Mouse (Mus musculus): ENCODE measurements around the gene Dnajc15. TPM values are rescaled to one million over a fixed set of nuclear protein-coding genes. Genes with fewer than 3 reads are reported as not detected.
"Not testable (repeated sequence)": the region's sequence is repeated elsewhere in the genome, so short reads cannot be mapped to it uniquely, and the experiment has no call there.

Gene Dnajc15
- polyA plus RNA-seq, 1 experiment from 2014 or later: 126 TPM

- Histone ChIP-seq H3K4me2 (no peak overlapping the region), H3K36me3 (no peaks in the 10 kb centered on the region), H3K9ac (no peak overlapping the region), H3K9me3 (replicated peaks) (peaks cover 3% of the 10 kb centered on the region; the same call in 1 of the 2 replicates), H3K27ac (ENCODE audit: poor library complexity, severe bottlenecking) (no peak overlapping the region), H3K4me3 (no peak overlapping the region), H3K4me1 (replicated peaks) (no peaks in the 10 kb centered on the region), H3K27me3 (replicated peaks) (no peaks in the 10 kb centered on the region)
- 82% methylated on average over 4 of the region's 4 CpGs for WGBS
- no peak for ATAC-seq (ENCODE audit: insufficient number of reproducible peaks, low FRiP score)
Measured at GRCm38 (mm10) chr14:77886941-77887340, 12.0 kb upstream of the Dnajc15 start.

DNA sequence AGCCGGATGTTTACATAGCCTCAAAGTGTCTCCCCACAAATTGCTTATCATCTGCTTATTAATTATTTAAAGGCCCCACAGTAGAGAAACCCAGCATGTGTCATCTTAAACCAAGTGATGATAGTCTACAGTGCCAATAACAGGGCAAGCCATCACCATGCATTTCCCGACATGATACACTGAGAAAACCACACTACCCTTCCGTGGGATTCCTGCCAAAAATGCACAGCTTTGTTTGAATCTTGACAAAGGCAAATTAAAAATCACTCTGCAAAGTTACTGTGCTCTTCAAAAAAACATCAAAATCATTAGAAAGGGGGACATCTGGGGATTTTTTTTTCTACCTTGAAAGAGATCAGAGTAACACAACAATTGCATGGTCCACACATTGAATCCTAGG lies 11.5 kb upstream of the Dnajc15 start:
- Histone ChIP-seq H3K9ac (no peak overlapping the region), H3K9me3 (replicated peaks) (peaks cover 3% of the 10 kb centered on the region; the same call in 1 of the 2 replicates), H3K4me1 (replicated peaks) (no peaks in the 10 kb centered on the region), H3K36me3 (no peaks in the 10 kb centered on the region), H3K4me2 (no peak overlapping the region), H3K27me3 (replicated peaks) (no peaks in the 10 kb centered on the region), H3K27ac (ENCODE audit: poor library complexity, severe bottlenecking) (no peak overlapping the region), H3K4me3 (no peak overlapping the region)
- 89% methylated on average over 3 of the region's 3 CpGs for WGBS
- ATAC-seq (ENCODE audit: insufficient number of reproducible peaks, low FRiP score): no peak

DNA sequence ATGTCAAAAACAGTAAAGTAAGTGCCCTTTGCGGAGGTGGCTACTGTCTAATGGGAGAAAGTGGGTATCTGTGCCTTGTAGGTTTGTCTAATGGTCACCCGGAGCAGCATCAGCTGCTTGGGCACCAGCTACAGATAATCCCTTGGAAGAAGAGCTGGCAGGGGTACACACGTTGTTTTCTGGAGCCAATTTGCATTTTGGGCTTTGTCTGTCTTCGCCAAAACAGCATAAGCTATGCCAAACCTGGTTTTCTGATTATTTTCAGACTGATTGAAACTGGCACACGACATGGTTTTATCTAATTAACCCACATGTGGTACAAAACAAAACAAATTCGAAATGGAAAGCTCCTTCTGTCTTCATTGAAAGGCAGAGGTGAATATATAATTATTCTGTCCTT lies 7.7 kb upstream of the Dnajc15 start:
- no peak for ATAC-seq (ENCODE audit: insufficient number of reproducible peaks, low FRiP score)
- WGBS: 75% methylated on average over 6 of the region's 6 CpGs
- no peaks in the 10 kb centered on the region for H3K36me3 ChIP-seq

DNA sequence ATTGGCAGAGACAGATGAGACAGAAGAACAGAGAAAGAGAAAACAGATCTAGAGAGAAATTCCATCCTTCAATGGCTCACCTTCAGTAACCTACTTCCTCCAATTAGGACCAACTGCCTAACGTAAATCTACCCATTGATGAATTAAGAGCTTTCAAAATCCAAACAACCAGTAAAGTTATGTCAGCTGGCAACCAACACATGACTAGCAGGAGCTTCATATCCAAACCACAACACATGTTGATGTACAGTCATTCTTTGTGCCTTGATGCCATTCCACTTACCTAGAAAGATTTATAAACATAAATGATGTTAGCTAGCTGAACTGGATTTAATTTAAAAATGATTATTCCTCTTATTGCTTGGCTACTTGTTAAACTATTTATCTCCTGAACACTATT lies 7.1 kb upstream of the Dnajc15 start:
- WGBS: 78% methylated on average over 1 of the region's 1 CpGs
- no peak overlapping the region for H3K9ac ChIP-seq
- no peaks in the 10 kb centered on the region for H3K4me1 ChIP-seq (replicated peaks)
- H3K36me3 ChIP-seq: no peaks in the 10 kb centered on the region
- ATAC-seq (ENCODE audit: insufficient number of reproducible peaks, low FRiP score): no peak
- no peaks in the 10 kb centered on the region for H3K9me3 ChIP-seq (replicated peaks)
- no peak overlapping the region for H3K27ac ChIP-seq (ENCODE audit: poor library complexity, severe bottlenecking)
- no peak overlapping the region for H3K4me3 ChIP-seq
- H3K4me2 ChIP-seq: no peak overlapping the region
- H3K27me3 ChIP-seq (replicated peaks): no peaks in the 10 kb centered on the region

More for the DNA sequence above, 7.7 kb upstream of the Dnajc15 start:
- no peak overlapping the region for H3K27ac ChIP-seq (ENCODE audit: poor library complexity, severe bottlenecking)
- H3K9ac ChIP-seq: no peak overlapping the region
- no peaks in the 10 kb centered on the region for H3K27me3 ChIP-seq (replicated peaks)
- H3K4me1 ChIP-seq (replicated peaks): no peaks in the 10 kb centered on the region
- no peak overlapping the region for H3K4me3 ChIP-seq
- H3K9me3 ChIP-seq (replicated peaks): no peaks in the 10 kb centered on the region
- H3K4me2 ChIP-seq: no peak overlapping the region

DNA sequence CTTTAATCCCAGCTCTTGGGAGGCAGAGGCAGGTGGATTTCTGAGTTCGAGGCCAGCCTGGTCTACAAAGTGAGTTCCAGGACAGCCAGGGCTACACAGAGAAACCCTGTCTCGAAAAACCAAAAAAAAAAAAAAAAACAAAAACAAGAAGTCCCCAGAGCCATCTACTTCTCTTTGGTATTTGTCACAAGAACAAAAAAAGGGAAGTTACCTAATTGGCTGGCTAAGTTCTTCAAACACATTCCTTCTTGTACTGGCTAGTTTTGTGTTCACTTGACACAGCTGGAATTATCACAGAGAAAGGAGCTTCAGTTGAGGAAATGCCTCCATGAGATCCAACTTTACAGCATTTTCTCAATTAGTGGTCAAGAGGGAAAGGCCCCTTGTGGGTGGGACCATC lies 3.0 kb upstream of the Dnajc15 start:
- not testable (repeated sequence) for H3K27ac ChIP-seq (ENCODE audit: poor library complexity, severe bottlenecking); H3K27me3 ChIP-seq (replicated peaks); H3K4me1 ChIP-seq (replicated peaks); H3K4me2 ChIP-seq; H3K4me3 ChIP-seq; H3K9me3 ChIP-seq (replicated peaks); ATAC-seq (ENCODE audit: insufficient number of reproducible peaks, low FRiP score); H3K9ac ChIP-seq; H3K36me3 ChIP-seq
- WGBS: 47% methylated on average over 2 of the region's 2 CpGs

GRCm38 (mm10) chr14:77876199-77876598 lies 1.3 kb upstream of the Dnajc15 start:
- ATAC-seq (ENCODE audit: insufficient number of reproducible peaks, low FRiP score): no peak
- H3K9ac ChIP-seq: no peak overlapping the region
- H3K27ac ChIP-seq (ENCODE audit: poor library complexity, severe bottlenecking): no peak overlapping the region
- no peaks in the 10 kb centered on the region for H3K27me3 ChIP-seq (replicated peaks)
- no peak overlapping the region for H3K4me3 ChIP-seq
- no peaks in the 10 kb centered on the region for H3K9me3 ChIP-seq (replicated peaks)
- 0 out of 2 replicates have a peak, but pooled peaks cover 2% of the 10 kb centered on the region for H3K4me1 ChIP-seq (replicated peaks)
- WGBS: 79% methylated on average over 1 of the region's 1 CpGs
- no peak overlapping the region for H3K4me2 ChIP-seq
- no peaks in the 10 kb centered on the region for H3K36me3 ChIP-seq

GRCm38 (mm10) chr14:77871380-77871975 lies 3.4 kb downstream of the Dnajc15 start:
- no peak for ATAC-seq (ENCODE audit: insufficient number of reproducible peaks, low FRiP score)
- 89% methylated on average over 6 of the region's 6 CpGs for WGBS
- no peak overlapping the region for H3K4me2 ChIP-seq
- peaks cover 5% of the 10 kb centered on the region for H3K36me3 ChIP-seq
- H3K27ac ChIP-seq (ENCODE audit: poor library complexity, severe bottlenecking): no peak overlapping the region
- 0 out of 2 replicates have a peak, but pooled peaks cover 2% of the 10 kb centered on the region for H3K4me1 ChIP-seq (replicated peaks)
- H3K9ac ChIP-seq: no peak overlapping the region
- no peaks in the 10 kb centered on the region for H3K27me3 ChIP-seq (replicated peaks)
- no peaks in the 10 kb centered on the region for H3K9me3 ChIP-seq (replicated peaks)
- H3K4me3 ChIP-seq: no peak overlapping the region

DNA sequence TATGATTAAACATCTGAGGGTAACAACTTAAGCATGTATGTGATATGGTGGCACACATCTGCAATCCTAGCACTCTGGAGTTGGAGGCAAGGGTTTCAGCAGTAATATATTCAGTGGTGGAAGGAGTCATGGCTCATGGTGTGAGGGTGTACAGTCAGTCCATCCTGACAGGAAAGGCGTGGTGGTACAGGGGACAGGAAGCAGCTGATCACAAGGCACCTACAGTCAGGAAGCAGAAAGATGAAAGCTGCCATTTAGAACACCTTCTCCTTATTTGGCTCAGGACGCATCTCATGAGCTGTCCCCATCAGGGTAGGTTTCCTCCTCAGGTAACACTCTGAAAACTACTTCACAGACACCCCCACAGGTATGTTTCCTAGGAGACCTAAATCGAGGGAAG lies 4.0 kb downstream of the Dnajc15 start:
- WGBS: 85% methylated on average over 3 of the region's 3 CpGs

GRCm38 (mm10) chr14:77867601-77868000 lies 7.3 kb downstream of the Dnajc15 start:
- peaks cover 5% of the 10 kb centered on the region for H3K36me3 ChIP-seq
- H3K4me1 ChIP-seq (replicated peaks): no peaks in the 10 kb centered on the region
- H3K9me3 ChIP-seq (replicated peaks): no peaks in the 10 kb centered on the region
- no peak for ATAC-seq (ENCODE audit: insufficient number of reproducible peaks, low FRiP score)
- no peak overlapping the region for H3K4me2 ChIP-seq
- H3K4me3 ChIP-seq: no peak overlapping the region
- no peaks in the 10 kb centered on the region for H3K27me3 ChIP-seq (replicated peaks)
- WGBS: 90% methylated on average over 5 of the region's 5 CpGs
- H3K9ac ChIP-seq: no peak overlapping the region
- H3K27ac ChIP-seq (ENCODE audit: poor library complexity, severe bottlenecking): no peak overlapping the region

More for the DNA sequence above, 4.0 kb downstream of the Dnajc15 start:
- H3K27me3 ChIP-seq (replicated peaks): no peaks in the 10 kb centered on the region
- no peak for ATAC-seq (ENCODE audit: insufficient number of reproducible peaks, low FRiP score)
- H3K4me2 ChIP-seq: no peak overlapping the region
- no peak overlapping the region for H3K4me3 ChIP-seq
- no peak overlapping the region for H3K9ac ChIP-seq
- no peaks in the 10 kb centered on the region for H3K9me3 ChIP-seq (replicated peaks)
- 0 out of 2 replicates have a peak, but pooled peaks cover 2% of the 10 kb centered on the region for H3K4me1 ChIP-seq (replicated peaks)
- H3K36me3 ChIP-seq: peaks cover 5% of the 10 kb centered on the region
- no peak overlapping the region for H3K27ac ChIP-seq (ENCODE audit: poor library complexity, severe bottlenecking)

DNA sequence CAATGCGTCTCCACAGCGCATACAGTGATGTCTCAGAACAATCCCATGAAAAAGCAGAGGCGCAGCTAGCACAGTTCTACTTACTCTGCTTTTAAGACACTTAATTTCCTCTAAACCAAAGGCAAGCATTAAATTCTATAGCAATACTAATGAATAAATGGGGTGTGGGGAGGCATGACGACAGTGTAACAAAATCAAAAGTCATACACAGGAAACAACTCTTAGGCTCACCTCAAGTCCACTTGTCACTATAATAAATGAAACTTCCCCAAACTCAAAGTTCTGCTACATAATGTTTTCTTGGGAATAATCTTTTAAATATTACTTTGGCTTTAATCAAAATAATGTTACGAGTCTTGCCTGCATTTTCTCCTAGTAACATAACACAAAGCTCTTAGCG lies 10.4 kb downstream of the Dnajc15 start:
- H3K9ac ChIP-seq: no peak overlapping the region
- 89% methylated on average over 6 of the region's 6 CpGs for WGBS
- no peak overlapping the region for H3K4me3 ChIP-seq
- no peaks in the 10 kb centered on the region for H3K9me3 ChIP-seq (replicated peaks)
- H3K27ac ChIP-seq (ENCODE audit: poor library complexity, severe bottlenecking): no peak overlapping the region
- no peaks in the 10 kb centered on the region; the same call in 1 of the 2 replicates for H3K4me1 ChIP-seq (replicated peaks)
- no peaks in the 10 kb centered on the region for H3K36me3 ChIP-seq
- ATAC-seq (ENCODE audit: insufficient number of reproducible peaks, low FRiP score): no peak
- no peaks in the 10 kb centered on the region for H3K27me3 ChIP-seq (replicated peaks)
- H3K4me2 ChIP-seq: no peak overlapping the region

- Histone ChIP-seq H3K27ac (ENCODE audit: poor library complexity, severe bottlenecking) (no peak overlapping the region), H3K9me3 (replicated peaks) (no peaks in the 10 kb centered on the region), H3K27me3 (replicated peaks) (no peaks in the 10 kb centered on the region), H3K4me1 (replicated peaks) (no peaks in the 10 kb centered on the region; the same call in 1 of the 2 replicates), H3K9ac (no peak overlapping the region), H3K36me3 (no peaks in the 10 kb centered on the region), H3K4me3 (no peak overlapping the region), H3K4me2 (no peak overlapping the region)
- WGBS: 79% methylated on average over 3 of the region's 3 CpGs
- no peak for ATAC-seq (ENCODE audit: insufficient number of reproducible peaks, low FRiP score)
Measured at GRCm38 (mm10) chr14:77864051-77864450, 10.9 kb downstream of the Dnajc15 start.
